8 mouse cellular contexts compared by ENCODE assay signal in genomic region chr3:115815571-115816156, GRCm38 (mm10).
DNase-seq lines count a peak whose midpoint lies in the region; ATAC-seq and TF ChIP-seq lines count a peak whose summit lies in the region.

No protein-coding gene starts in this region.

- intact Hi-C loops in heart, postnatal 36 days (cut with DNase I) = loop anchor here (1.0 to 2.0 kb wide), 2 partner anchors 47 to 101 kb away; no protein-coding TSS in a partner anchor

- peak; percentile 67 for ATAC-seq in liver, embryonic 11.5 days (replicated peaks; ENCODE audit: low FRiP score)
- no peak for ATAC-seq in midbrain, embryonic 11.5 days (ENCODE audit: low FRiP score)
- ATAC-seq in hindbrain, embryonic 14.5 days (ENCODE audit: low FRiP score) = no peak
- no peak for ATAC-seq in cerebellum, adult (ENCODE audit: insufficient number of reproducible peaks, low FRiP score, low TSS enrichment)

- H3K9me3 ChIP-seq in liver, embryonic 11.5 days (ENCODE audit: control insufficient read depth, low read length) = no peaks in the 10 kb centered on the region
- H3K9me3 ChIP-seq in midbrain, embryonic 11.5 days (ENCODE audit: control insufficient read depth, low read length) = no peaks in the 10 kb centered on the region
- no peaks in the 10 kb centered on the region for H3K9me3 ChIP-seq in hindbrain, embryonic 14.5 days (ENCODE audit: control insufficient read depth, low read length)

- H3K9ac ChIP-seq in liver, embryonic 11.5 days (ENCODE audit: low read depth, low read length) = peak overlapping the region; percentile 11
- H3K9ac ChIP-seq in midbrain, embryonic 11.5 days (ENCODE audit: low read length) = no peak overlapping the region
- H3K9ac ChIP-seq in hindbrain, embryonic 14.5 days = no peak overlapping the region

- H3K27ac ChIP-seq in brown adipose tissue, adult 24 weeks (replicated peaks; ENCODE audit: low read depth, low read length) = peak overlapping the region; percentile 100
- H3K27ac ChIP-seq in liver, embryonic 11.5 days (ENCODE audit: low read depth, low read length) = peak overlapping the region; percentile 68
- 0 out of 2 replicates have a peak overlapping the region, but pooled peaks have one; percentile 40 for H3K27ac ChIP-seq in small intestine, adult 2 months (ENCODE audit: insufficient read depth, low read depth, low read length)
- H3K27ac ChIP-seq in midbrain, embryonic 11.5 days (ENCODE audit: low read depth, low read length) = no peak overlapping the region
- H3K27ac ChIP-seq in hindbrain, embryonic 14.5 days = no peak overlapping the region

- no peak for TF ChIP-seq CTCF in small intestine, adult 2 months (IDR thresholded peaks at IDR 0.05; ENCODE audit: extremely low read depth, insufficient read length, insufficient replicate concordance, low read depth, low read length)

- 36% methylated on average over 12 of the region's 12 CpGs for WGBS in liver, embryonic 11.5 days
- WGBS in small intestine, adult 2 months = 15% methylated on average over 12 of the region's 12 CpGs
- WGBS in midbrain, embryonic 11.5 days = 81% methylated on average over 12 of the region's 12 CpGs
- WGBS in hindbrain, embryonic 14.5 days = 83% methylated on average over 12 of the region's 12 CpGs

- peak; percentile 95 for DNase-seq in CD4-positive helper T cell, adult 2 months (ENCODE audit: low read depth, low spot score)
- peak; percentile 48 to 60 for DNase-seq in heart, postnatal 36 days
- peak; percentile 41 for DNase-seq in liver, embryonic 11.5 days (ENCODE audit: low spot score)
- no peak for DNase-seq in midbrain, embryonic 11.5 days (ENCODE audit: low spot score, missing footprints)
- no peak for DNase-seq in hindbrain, embryonic 14.5 days (ENCODE audit: low spot score)

- TF ChIP-seq POLR2A in small intestine, adult 2 months (IDR thresholded peaks at IDR 0.05; ENCODE audit: low read depth, low read length) = no peak

- H3K4me3 ChIP-seq in brown adipose tissue, adult 24 weeks (ENCODE audit: insufficient read depth, low read depth, low read length) = peak overlapping the region; percentile 34; the same call in 1 of the 2 replicates
- H3K4me3 ChIP-seq in liver, embryonic 11.5 days (ENCODE audit: low read depth, low read length) = no peak overlapping the region; the same call in 1 of the 2 replicates
- no peak overlapping the region for H3K4me3 ChIP-seq in small intestine, adult 2 months (ENCODE audit: low read depth, low read length)
- no peak overlapping the region for H3K4me3 ChIP-seq in midbrain, embryonic 11.5 days (ENCODE audit: low read depth, low read length)
- no peak overlapping the region for H3K4me3 ChIP-seq in hindbrain, embryonic 14.5 days (replicated peaks; ENCODE audit: low read length)

- H3K4me1 ChIP-seq in brown adipose tissue, adult 24 weeks (ENCODE audit: control insufficient read depth, insufficient read depth, insufficient read length, low read length) = peaks cover 5% of the 10 kb centered on the region
- H3K4me1 ChIP-seq in liver, embryonic 11.5 days (replicated peaks; ENCODE audit: control insufficient read depth, insufficient read depth, low read length) = peaks cover 34% of the 10 kb centered on the region
- H3K4me1 ChIP-seq in small intestine, adult 2 months (ENCODE audit: control insufficient read depth, insufficient read depth, insufficient read length, low read length) = 0 out of 2 replicates have a peak, but pooled peaks cover 2% of the 10 kb centered on the region
- no peaks in the 10 kb centered on the region for H3K4me1 ChIP-seq in midbrain, embryonic 11.5 days (ENCODE audit: control insufficient read depth, insufficient read depth, low read length)
- H3K4me1 ChIP-seq in hindbrain, embryonic 14.5 days (replicated peaks; ENCODE audit: control insufficient read depth, insufficient read depth, low read length) = no peaks in the 10 kb centered on the region

- peak overlapping the region; percentile 48 for H3K4me2 ChIP-seq in liver, embryonic 11.5 days
- no peak overlapping the region for H3K4me2 ChIP-seq in midbrain, embryonic 11.5 days
- H3K4me2 ChIP-seq in hindbrain, embryonic 14.5 days (replicated peaks) = no peak overlapping the region

- no peaks in the 10 kb centered on the region for H3K27me3 ChIP-seq in liver, embryonic 11.5 days (replicated peaks; ENCODE audit: control insufficient read depth, insufficient read depth, low read length)
- H3K27me3 ChIP-seq in small intestine, adult 2 months (ENCODE audit: control insufficient read depth, insufficient read depth, low read length) = no peaks in the 10 kb centered on the region
- H3K27me3 ChIP-seq in midbrain, embryonic 11.5 days (ENCODE audit: control insufficient read depth, insufficient read depth, low read length) = no peaks in the 10 kb centered on the region
- H3K27me3 ChIP-seq in hindbrain, embryonic 14.5 days (ENCODE audit: control insufficient read depth, insufficient read depth, low read length) = no peaks in the 10 kb centered on the region

- H3K36me3 ChIP-seq in liver, embryonic 11.5 days (ENCODE audit: control insufficient read depth, insufficient read depth, low read length) = no peaks in the 10 kb centered on the region
- H3K36me3 ChIP-seq in small intestine, adult 2 months (ENCODE audit: control insufficient read depth, insufficient read depth, low read length) = no peaks in the 10 kb centered on the region
- no peaks in the 10 kb centered on the region for H3K36me3 ChIP-seq in midbrain, embryonic 11.5 days (ENCODE audit: control insufficient read depth, insufficient read depth, low read length)
- H3K36me3 ChIP-seq in hindbrain, embryonic 14.5 days (replicated peaks; ENCODE audit: control insufficient read depth, insufficient read depth) = no peaks in the 10 kb centered on the region

Comparison
In these comparisons a context has a peak if more than half of its experiments do, and no peak if none do; other contexts are left out.
1. DNase-seq: peak in CD4-positive helper T cell, adult 2 months (single experiment), heart, postnatal 36 days (2 of 2) and liver, embryonic 11.5 days (single experiment); none in midbrain, embryonic 11.5 days (single experiment) and hindbrain, embryonic 14.5 days (single experiment).
2. H3K27ac ChIP-seq: peak in brown adipose tissue, adult 24 weeks (single experiment), liver, embryonic 11.5 days (single experiment) and small intestine, adult 2 months (single experiment); none in midbrain, embryonic 11.5 days (single experiment) and hindbrain, embryonic 14.5 days (single experiment).